Mouse (Mus musculus) kidney, adult 2 months (tissue): Measurements from ENCODE around the gene Gclc.

Experiments used
- CTCF ChIP-seq: fragments of 200-500 bp; conservative IDR thresholded peaks from 2 replicates; pipeline ENCODE4 v1.5.1; 2011; ENCODE audit warnings: low read depth, mild to moderate bottlenecking, control low read depth, low read length, moderate library complexity, mixed read lengths; ENCODE audit not compliant: insufficient read depth, insufficient read length
- POLR2A ChIP-seq: fragments of 200-500 bp; IDR thresholded peaks from one replicate; pipeline ENCODE4 v1.6.1; 2011; ENCODE audit warnings: low read depth, low read length, control low read depth

DNA sequence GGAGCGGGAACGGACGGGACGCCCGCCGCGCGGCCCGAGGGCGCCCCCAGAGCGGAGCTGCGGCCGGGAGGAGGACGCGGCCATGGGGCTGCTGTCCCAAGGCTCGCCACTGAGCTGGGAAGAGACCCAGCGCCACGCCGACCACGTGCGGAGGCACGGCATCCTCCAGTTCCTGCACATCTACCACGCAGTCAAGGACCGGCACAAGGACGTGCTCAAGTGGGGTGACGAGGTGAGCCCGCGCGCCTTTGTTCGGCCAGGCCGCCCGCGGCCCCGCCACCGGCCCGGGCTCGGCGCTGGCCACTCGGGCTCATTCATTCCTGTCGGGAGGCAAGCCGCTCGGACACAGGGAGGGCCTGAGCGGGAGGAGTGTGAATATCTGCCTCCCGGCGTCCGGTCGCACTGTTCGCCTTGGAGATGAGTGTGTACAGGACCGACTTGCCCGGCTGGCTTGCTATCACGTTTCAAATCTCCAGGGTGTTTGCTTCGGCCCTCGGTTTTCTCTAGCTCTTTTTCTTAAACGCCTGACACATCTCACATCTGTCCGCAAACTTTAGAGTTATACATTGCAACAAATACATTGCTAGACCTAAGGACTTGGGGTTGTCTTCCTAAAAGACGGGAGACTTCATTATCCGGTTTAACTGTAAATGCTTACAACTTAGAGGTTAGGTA, 530 bp downstream of the Gclc start:
- TF ChIP-seq CTCF (peak; percentile 25; the same call in 1 of the 2 replicates), POLR2A (no peak)
